Mouse (Mus musculus) erythroblast, embryonic 14.5 days (primary cell): ENCODE data around the gene Ndufaf3.

ENCODE experiments used
- GATA1 ChIP-seq: IDR thresholded peaks from 2 replicates; pipeline ENCODE4 v1.6.1; 2012; ENCODE audit warnings: low read length, inconsistent platforms, mixed read lengths
- TAL1 ChIP-seq: IDR thresholded peaks from 3 replicates; pipeline ENCODE4 v1.6.1; 2012; ENCODE audit warnings: low read length, inconsistent platforms, mixed read lengths

DNA sequence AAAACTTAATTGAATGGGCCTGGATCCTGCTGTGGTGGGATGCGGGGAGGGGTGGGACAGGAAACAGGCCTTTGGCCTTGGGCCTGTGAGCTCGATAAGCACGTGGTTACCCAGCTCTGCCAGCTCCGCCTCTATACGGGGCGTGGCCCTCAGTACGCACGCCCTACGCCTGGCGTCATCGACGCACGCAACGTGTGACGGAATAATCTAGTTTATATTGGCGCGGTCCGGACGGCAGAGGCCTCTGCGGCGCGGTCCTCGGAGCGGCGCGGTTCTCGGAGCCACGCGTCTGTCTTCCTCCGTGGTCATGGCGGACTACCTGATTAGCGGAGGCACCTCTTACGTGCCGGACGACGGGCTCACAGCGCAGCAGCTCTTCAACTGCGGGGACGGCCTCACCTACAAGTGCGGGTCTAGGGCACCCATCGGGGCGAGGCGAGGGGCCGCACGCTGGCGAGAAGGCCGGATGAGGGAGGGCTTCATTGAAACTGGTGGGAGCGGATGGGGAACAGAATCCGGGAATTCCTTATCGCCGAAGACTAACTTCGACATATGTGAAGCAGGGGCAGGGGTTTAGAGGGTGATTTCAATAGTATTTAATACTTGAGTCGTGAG is 6.9 kb downstream of the Ndufaf3 start, which contains the start of gene Impdh2:
- TF ChIP-seq TAL1 (no peak), GATA1 (no peak)
